ENCODE assay signal across 9 mouse cellular contexts in the genomic region with DNA sequence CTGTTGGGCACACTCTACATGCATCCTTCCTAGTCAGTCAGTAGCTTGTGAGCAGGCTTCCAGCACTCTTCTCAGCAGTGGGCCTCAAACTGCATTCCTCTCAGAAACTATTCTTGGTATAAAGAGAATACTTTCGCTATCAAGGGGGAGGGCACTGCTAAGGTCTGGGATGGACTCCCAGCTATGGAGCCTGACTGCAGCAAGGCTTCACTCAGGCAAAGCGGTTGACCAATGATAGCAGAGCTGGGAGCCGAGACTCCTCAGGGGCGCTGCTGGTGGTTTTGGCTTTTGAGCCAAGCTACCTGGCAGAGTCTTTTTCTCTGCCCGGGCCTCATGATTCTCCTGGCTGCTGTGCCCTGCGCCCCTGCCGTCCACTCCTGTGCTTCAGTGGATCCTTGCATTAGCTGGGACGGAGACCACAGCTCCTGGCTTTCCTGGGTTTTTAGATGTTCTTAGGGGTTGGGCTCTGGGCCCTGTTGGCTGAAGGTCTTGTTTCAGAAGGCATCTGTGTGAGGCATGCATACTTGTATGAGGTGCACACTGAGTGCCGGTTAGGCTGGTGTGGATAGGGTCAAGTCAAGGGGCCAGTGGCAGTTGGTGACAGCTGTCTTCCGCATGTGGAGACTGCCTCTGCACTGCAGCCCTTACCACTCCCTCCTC. TPM values are rescaled to one million over a fixed set of nuclear protein-coding genes. Genes with fewer than 3 reads are reported as not detected.
DNase-seq lines count a peak whose midpoint lies in the region; ATAC-seq and TF ChIP-seq lines count a peak whose summit lies in the region.
"Had no signal": no experiment of that assay in that cellular context is flagged by ENCODE, and none has a peak within 500 bp of the region (broad histone marks: within the 10 kb centered on the region; RNA-seq: fewer than 3 reads in every experiment).

No protein-coding gene starts in this region.

- no peak for ATAC-seq in midbrain, embryonic 16.5 days
- peak; percentile 93 for ATAC-seq in lung, embryonic 16.5 days (ENCODE audit: low read depth)

- no peaks in the 10 kb centered on the region for H3K9me3 ChIP-seq in midbrain, embryonic 10.5 days (replicated peaks)
- H3K9me3 ChIP-seq in midbrain, embryonic 16.5 days (replicated peaks; ENCODE audit: control insufficient read depth, low read length, poor library complexity, severe bottlenecking) = no peaks in the 10 kb centered on the region
- H3K9me3 ChIP-seq in lung, embryonic 16.5 days (ENCODE audit: control insufficient read depth, low read length) = no peaks in the 10 kb centered on the region
- H3K9me3 ChIP-seq: G1E had no signal

- no peak overlapping the region for H3K9ac ChIP-seq in midbrain, embryonic 16.5 days (ENCODE audit: low read depth, low read length)
- peak overlapping the region; percentile 53 for H3K9ac ChIP-seq in lung, embryonic 16.5 days (ENCODE audit: low read length)

- peaks cover 85% of the 10 kb centered on the region for H3K4me1 ChIP-seq in midbrain, embryonic 10.5 days
- peaks cover 55% of the 10 kb centered on the region for H3K4me1 ChIP-seq in midbrain, embryonic 16.5 days (ENCODE audit: control insufficient read depth, insufficient read depth, low read length)
- peaks cover 76% of the 10 kb centered on the region for H3K4me1 ChIP-seq in lung, embryonic 16.5 days (replicated peaks; ENCODE audit: control insufficient read depth, insufficient read depth, low read length)
- no peaks in the 10 kb centered on the region; the same call in 1 of the 2 replicates for H3K4me1 ChIP-seq in testis, adult 2 months (ENCODE audit: control insufficient read depth, insufficient read depth, low read length)

- H3K27me3 ChIP-seq in midbrain, embryonic 10.5 days (ENCODE audit: low read depth, poor library complexity, severe bottlenecking) = no peaks in the 10 kb centered on the region
- no peaks in the 10 kb centered on the region for H3K27me3 ChIP-seq in midbrain, embryonic 16.5 days (ENCODE audit: control insufficient read depth, insufficient read depth, low read depth, low read length)
- no peaks in the 10 kb centered on the region for H3K27me3 ChIP-seq in lung, embryonic 16.5 days (ENCODE audit: control insufficient read depth, insufficient read depth, low read depth, low read length)
- H3K27me3 ChIP-seq in testis, adult 2 months (ENCODE audit: control insufficient read depth, insufficient read depth, low read length) = no peaks in the 10 kb centered on the region

- DNase-seq in midbrain, embryonic 10.5 days (ENCODE audit: low spot score) = peak; percentile 35
- peak; percentile 82 to 84 for DNase-seq in heart, adult 9 months (ENCODE audit: low spot score in 2 of 2)
- DNase-seq in kidney, adult 18-20 months = peak; percentile 33
- no peak for DNase-seq in frontal cortex, postnatal 14 days (ENCODE audit: low spot score in 2 of 2)
- no peak for DNase-seq in right cerebral cortex, postnatal 36 days (ENCODE audit: low spot score in 2 of 2)

- no peaks in the 10 kb centered on the region for H3K36me3 ChIP-seq in midbrain, embryonic 10.5 days
- H3K36me3 ChIP-seq in midbrain, embryonic 16.5 days (ENCODE audit: control insufficient read depth, insufficient read depth, low read length) = no peaks in the 10 kb centered on the region
- no peaks in the 10 kb centered on the region for H3K36me3 ChIP-seq in lung, embryonic 16.5 days (ENCODE audit: control insufficient read depth, insufficient read depth, low read length)
- H3K36me3 ChIP-seq in testis, adult 2 months (ENCODE audit: control insufficient read depth, insufficient read depth, low read length) = no peaks in the 10 kb centered on the region
- H3K36me3 ChIP-seq: G1E had no signal

- 47% methylated on average over 10 of the region's 10 CpGs for WGBS in midbrain, embryonic 10.5 days
- 50% methylated on average over 10 of the region's 10 CpGs for WGBS in midbrain, embryonic 16.5 days
- WGBS in lung, embryonic 16.5 days = 15% methylated on average over 10 of the region's 10 CpGs

- H3K27ac ChIP-seq in midbrain, embryonic 10.5 days (replicated peaks) = peak overlapping the region; percentile 84
- no peak overlapping the region for H3K27ac ChIP-seq in midbrain, embryonic 16.5 days (ENCODE audit: low read length)
- H3K27ac ChIP-seq in lung, embryonic 16.5 days (ENCODE audit: low read length) = peak overlapping the region; percentile 96
- peak overlapping the region; percentile 61 for H3K27ac ChIP-seq in testis, adult 2 months (ENCODE audit: control insufficient read depth, insufficient read depth, low read depth, low read length)

- no peak for TF ChIP-seq POLR2A in testis, adult 2 months (IDR thresholded peaks at IDR 0.05; ENCODE audit: control insufficient read depth, low read depth, low read length)

- TF ChIP-seq CTCF in testis, adult 2 months (IDR thresholded peaks at IDR 0.05; ENCODE audit: control insufficient read depth, insufficient read depth, insufficient replicate concordance, low read depth, low read length) = no peak

- H3K4me2 ChIP-seq in midbrain, embryonic 16.5 days (ENCODE audit: low read length) = no peak overlapping the region
- peak overlapping the region; percentile 57 for H3K4me2 ChIP-seq in lung, embryonic 16.5 days (ENCODE audit: low read depth, low read length)

- no peak overlapping the region for H3K4me3 ChIP-seq in midbrain, embryonic 10.5 days
- H3K4me3 ChIP-seq in midbrain, embryonic 16.5 days (ENCODE audit: low read depth, low read length) = no peak overlapping the region
- H3K4me3 ChIP-seq in lung, embryonic 16.5 days (ENCODE audit: low read length) = peak overlapping the region; percentile 27
- H3K4me3 ChIP-seq in testis, adult 2 months (ENCODE audit: control insufficient read depth, low read depth, low read length) = no peak overlapping the region

RNA-seq across cellular contexts. Expression of a gene that starts 28.6 kb away (rescaled TPM):
- polyA plus RNA-seq in midbrain, embryonic 10.5 days (2016; fragmentation: Nextera tagmentation; extraction: Ambion mirVana) = 21.6 and 34.3 TPM in 2 replicates
- 61.2 and 65.6 TPM in 2 replicates for polyA plus RNA-seq in midbrain, embryonic 16.5 days (2015; fragmentation: Nextera tagmentation; extraction: Ambion mirVana)
- polyA plus RNA-seq in lung, embryonic 16.5 days (2015; fragmentation: Nextera tagmentation; extraction: Ambion mirVana) = 19.4 and 20.8 TPM in 2 replicates
- polyA plus RNA-seq in testis, adult 2 months (2012; rRNA removed) = 37.9 and 46.5 TPM in 2 replicates
- polyA plus RNA-seq: G1E had no signal

Comparison
In these comparisons a context has a peak if more than half of its experiments do, and no peak if none do; other contexts are left out.
1. DNase-seq: peak in midbrain, embryonic 10.5 days (single experiment), heart, adult 9 months (2 of 2) and kidney, adult 18-20 months (single experiment); none in frontal cortex, postnatal 14 days (0 of 2) and right cerebral cortex, postnatal 36 days (0 of 2).